Mouse (Mus musculus) B cell, adult (primary cell): ENCODE results near the gene Gm20458. TPM values are rescaled to one million over a fixed set of nuclear protein-coding genes. Genes with fewer than 3 reads are reported as not detected.

Source experiments
- total RNA-seq: library from RNA; stranded (reverse); gene quantifications from 4 replicates; pipeline ENCODE4 v1.2.4, GENCODE M21; 2023; ENCODE audit not compliant: inconsistent age

Gene Gm20458
- total RNA-seq, result 2.1 to 5.1 TPM in 2 of 4 replicates, not detected in the others

DNA sequence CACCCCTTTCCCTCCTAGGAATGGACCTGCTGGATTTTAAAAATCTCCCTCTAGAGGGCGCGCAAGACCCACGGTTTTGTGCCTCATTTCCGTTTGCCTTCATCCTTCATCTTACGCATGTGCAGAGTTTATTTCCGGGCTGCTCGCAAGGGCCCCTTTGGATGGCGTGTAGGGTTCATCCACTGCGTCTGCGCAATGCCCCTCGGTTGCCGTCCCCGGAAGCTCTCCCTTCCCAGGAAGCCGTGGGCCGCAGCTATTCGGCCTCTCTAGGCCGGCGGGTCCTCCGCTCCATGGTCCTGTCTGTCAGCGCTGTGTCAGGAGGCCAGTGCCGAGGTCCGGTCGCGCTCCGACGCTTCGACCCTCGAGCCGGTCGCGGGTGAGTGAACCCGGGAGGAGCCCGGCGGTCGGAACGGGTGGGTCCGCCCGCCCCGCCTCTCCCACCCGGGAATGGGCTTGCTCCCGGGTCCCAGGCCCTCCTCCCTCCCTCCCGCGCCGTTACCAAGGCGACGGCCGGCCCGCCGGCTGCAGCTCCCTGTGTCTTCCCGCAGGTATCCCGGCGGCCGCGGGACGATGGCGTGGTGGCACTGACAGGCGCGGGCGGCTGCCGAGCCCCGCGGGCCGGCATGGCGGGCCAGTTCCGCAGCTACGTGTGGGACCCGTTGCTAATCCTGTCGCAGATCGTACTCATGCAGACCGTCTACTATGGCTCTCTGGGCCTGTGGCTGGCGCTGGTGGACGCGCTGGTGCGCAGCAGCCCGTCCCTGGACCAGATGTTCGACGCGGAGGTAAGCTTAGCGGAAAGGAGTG lies at the start of gene Gm20458:
Gm20458 (plus strand) TSS at position 223 of the 807 bp plus-strand sequence.

DNA sequence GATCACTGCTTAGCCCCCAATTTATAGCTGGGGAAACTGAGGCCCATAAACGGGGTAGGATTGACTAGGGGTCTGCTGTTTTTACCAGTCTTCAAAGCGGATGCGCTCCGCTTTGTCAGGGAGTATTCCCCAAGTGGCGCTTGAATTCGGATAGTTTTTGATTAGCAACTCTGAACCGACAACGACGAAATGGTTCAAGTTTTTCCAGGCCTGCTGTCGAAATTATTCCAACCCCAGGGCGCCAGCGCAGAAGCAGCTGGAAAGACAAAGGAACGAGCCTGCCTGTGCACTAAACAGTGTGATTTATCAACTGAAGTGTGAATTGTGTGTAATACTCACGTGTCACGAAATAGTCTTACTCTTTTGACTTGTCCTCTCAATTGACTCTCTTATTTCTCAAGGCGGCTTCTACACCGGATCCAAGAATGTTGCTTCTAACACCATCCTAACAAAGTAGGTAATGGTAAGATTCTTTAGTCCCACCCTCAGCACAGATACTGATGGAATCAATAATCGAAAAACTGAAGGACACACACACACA lies 17.2 kb upstream of the Gm20458 start, which contains the start of gene Sdc4:
Sdc4 (minus strand) TSS at position 428 of the 541 bp plus-strand sequence.

DNA sequence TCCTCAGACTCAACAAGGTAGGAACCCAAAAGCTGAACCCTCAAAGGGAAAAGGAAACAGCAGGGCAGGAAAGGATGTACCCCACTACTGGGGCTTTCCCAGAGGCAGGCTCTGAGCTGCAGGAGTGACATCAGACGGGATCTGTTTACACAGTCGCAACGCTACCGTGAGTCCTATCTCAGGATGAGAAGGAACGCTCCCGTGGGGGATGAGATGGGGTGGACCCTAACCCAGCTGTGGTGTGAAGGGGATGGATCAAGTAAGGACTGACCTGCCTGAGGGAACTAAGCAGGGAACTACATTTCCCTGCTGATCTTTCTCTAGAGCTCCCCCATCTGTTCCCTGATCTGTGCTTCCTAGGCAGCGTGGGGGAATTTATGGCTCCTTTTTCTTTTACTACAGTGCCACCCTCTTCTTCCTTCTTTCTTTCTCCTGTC lies 3.9 kb upstream of the Gm20458 start, which contains the start of gene Sys1:
Sys1 (plus strand) TSS at position 101 of the 437 bp plus-strand sequence.

DNA sequence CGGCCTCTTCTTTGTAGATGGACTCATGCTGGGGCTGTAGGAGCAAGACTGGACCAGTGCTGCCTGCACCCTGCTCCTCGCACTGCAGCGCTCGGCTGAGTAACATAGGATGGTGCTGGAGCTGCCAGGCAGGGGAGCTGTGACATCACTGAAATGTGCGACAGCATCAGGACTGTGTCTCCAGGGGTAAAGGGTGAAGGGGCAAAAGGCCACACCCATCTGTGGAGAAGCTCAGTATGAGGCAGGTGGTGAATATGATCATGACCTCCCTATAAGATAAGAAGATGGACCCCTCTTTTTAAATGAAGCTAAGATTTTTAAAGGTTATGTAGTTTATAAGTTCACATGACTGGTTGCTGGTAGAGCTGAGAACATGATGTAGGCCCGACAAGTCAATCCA lies 12.9 kb downstream of the Gm20458 start, which contains the start of gene Trp53tg5:
Trp53tg5 (minus strand) TSS at position 101 of the 400 bp plus-strand sequence.

DNA sequence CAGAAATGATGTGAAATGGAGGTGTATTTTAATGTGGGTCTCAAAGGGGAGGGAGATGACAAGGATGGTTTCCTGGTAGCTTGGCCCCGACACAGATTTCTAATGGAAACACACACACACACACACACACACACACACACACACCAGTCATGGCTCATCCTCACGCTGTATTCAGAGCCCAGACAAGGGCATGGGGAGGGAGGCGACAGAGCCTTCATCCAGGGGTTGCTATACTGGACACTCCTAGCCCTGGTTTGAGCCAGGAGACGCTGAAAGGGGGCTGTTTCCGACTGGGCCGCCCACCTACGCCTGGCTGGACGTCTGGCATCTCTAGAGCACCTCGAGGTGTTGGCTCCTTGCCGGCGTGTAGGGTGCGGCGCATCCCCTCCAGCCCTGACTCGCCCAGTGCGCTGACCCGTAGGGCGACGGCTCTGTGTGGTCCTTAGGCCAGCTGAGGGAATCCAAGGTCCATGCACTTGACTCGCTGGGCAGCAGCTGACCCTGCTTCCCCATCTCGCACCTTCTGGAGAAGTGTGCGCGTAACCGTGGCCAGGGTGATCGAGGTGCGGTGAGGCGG lies 25.0 kb downstream of the Gm20458 start, which contains the start of gene Dbndd2:
Dbndd2 (plus strand) TSS at position 426 of the 577 bp plus-strand sequence.

DNA sequence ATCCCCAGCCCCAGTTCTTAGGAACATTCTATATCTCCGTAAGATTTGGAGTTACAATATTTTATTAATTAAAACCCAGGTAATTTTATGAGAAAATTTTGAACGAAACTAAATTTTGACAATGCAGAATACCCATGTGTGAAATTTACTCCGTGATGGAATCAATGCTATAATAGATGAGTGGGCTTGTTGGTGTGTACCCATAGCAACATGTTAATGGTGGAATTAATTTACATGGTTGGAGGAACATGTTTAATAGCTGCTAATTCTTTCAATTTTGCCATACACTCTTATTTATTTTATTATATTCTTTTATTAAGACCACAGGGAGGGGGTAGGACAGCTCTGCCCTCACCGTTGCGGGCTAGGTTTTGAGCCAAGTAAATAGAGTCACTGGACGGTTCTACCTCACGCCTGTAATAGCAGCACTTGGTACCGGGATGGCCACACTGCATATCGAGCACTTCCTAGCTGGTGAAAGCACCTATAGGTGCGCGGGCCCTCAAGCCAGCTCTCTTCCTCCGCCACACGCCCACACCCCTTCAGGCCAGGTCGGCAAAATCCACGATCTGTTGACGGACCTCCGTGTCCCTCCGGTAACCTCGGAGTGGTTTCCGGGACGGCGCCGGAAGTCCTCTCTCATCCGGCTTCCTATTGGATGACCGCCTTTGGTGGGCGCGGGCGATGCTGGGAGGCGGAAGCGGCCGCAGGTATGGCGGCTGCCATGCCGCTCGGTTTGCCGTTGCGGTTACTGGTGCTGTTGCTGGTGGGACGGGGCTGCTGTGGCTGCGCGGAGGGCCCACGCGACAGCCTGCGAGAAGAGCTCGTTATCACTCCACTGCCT lies 36.3 kb downstream of the Gm20458 start, which contains the start of gene Pigt:
Pigt (plus strand) TSS at position 674 of the 844 bp plus-strand sequence.

Other genes with a start within 250 kb of the Gm20458 start
- gene Wfdc15b, start 239.3 kb upstream of the Gm20458 start, total RNA-seq, result not detected in 4 replicates
- not detected in 4 replicates for gene Svs2, start 222.5 kb upstream of the Gm20458 start, total RNA-seq
- not detected in 4 replicates for gene Svs3b, start 204.3 kb upstream of the Gm20458 start, total RNA-seq
- not detected in 4 replicates for gene Svs4, start 182.5 kb upstream of the Gm20458 start, total RNA-seq
- not detected in 4 replicates for gene Svs3a, start 171.7 kb upstream of the Gm20458 start, total RNA-seq
- gene Svs6, start 144.2 kb upstream of the Gm20458 start, total RNA-seq, result not detected in 4 replicates
- 1.7 TPM in 1 of 4 replicates, not detected in the others for gene Svs5, start 128.2 kb upstream of the Gm20458 start, total RNA-seq
- 6.4 to 8.2 TPM (median 6.7 TPM) in 4 replicates for gene Slpi, start 71.9 kb upstream of the Gm20458 start, total RNA-seq
- 0.24 to 0.69 TPM (median 0.34 TPM) in 4 replicates for gene Rbpjl, start 57.8 kb upstream of the Gm20458 start, total RNA-seq
- gene Matn4, start 55.8 kb upstream of the Gm20458 start, total RNA-seq, result 0.35 to 0.83 TPM (median 0.39 TPM) in 3 of 4 replicates, not detected in the other
- 173 to 196 TPM (median 177 TPM) in 4 replicates for gene Sdc4, start 17.1 kb upstream of the Gm20458 start, total RNA-seq
- 52.1 to 63.2 TPM (median 59.2 TPM) in 4 replicates for gene Sys1, start 4.0 kb upstream of the Gm20458 start, total RNA-seq
- not detected in 4 replicates for gene Trp53tg5, start 12.8 kb downstream of the Gm20458 start, total RNA-seq
- 5.2 to 7.2 TPM (median 6.9 TPM) in 4 replicates for gene Dbndd2, start 25.1 kb downstream of the Gm20458 start, total RNA-seq
- 69.4 to 79.5 TPM (median 75.7 TPM) in 4 replicates for gene Pigt, start 36.6 kb downstream of the Gm20458 start, total RNA-seq
- not detected in 4 replicates for gene Wfdc2, start 101.4 kb downstream of the Gm20458 start, total RNA-seq
- gene Spint3, start 112.5 kb downstream of the Gm20458 start, total RNA-seq, result not detected in 4 replicates
- not detected in 4 replicates for gene Wfdc6a, start 124.5 kb downstream of the Gm20458 start, total RNA-seq
- not detected in 4 replicates for gene Eppin, start 132.6 kb downstream of the Gm20458 start, total RNA-seq
- gene Wfdc6b, start 152.6 kb downstream of the Gm20458 start, total RNA-seq, result not detected in 4 replicates
- gene Wfdc8, start 152.7 kb downstream of the Gm20458 start, total RNA-seq, result not detected in 4 replicates
- not detected in 4 replicates for gene Wfdc16, start 177.8 kb downstream of the Gm20458 start, total RNA-seq
- not detected in 4 replicates for gene Wfdc10, start 195.1 kb downstream of the Gm20458 start, total RNA-seq
- not detected in 4 replicates for gene Wfdc9, start 195.6 kb downstream of the Gm20458 start, total RNA-seq
- gene Wfdc11, start 213.1 kb downstream of the Gm20458 start, total RNA-seq, result not detected in 4 replicates
- not detected in 4 replicates for gene Wfdc13, start 224.1 kb downstream of the Gm20458 start, total RNA-seq
- gene Spint4, start 237.5 kb downstream of the Gm20458 start, total RNA-seq, result not detected in 4 replicates